Mouse (Mus musculus) small intestine, adult 2 months (tissue): ENCODE data around the gene Hsf2bp. TPM values are rescaled to one million over a fixed set of nuclear protein-coding genes. Genes with fewer than 3 reads are reported as not detected.

Source experiments
- H3K27ac ChIP-seq: fragments of 200-500 bp; 2 replicates; pipeline ENCODE4 v1.5.1; 2012; ENCODE audit warnings: low read depth, low read length, control low read depth, inconsistent platforms; ENCODE audit not compliant: insufficient read depth
- H3K27me3 ChIP-seq: fragments of 200-500 bp; 2 replicates; pipeline ENCODE4 v1.6.1; 2012; ENCODE audit warnings: mild to moderate bottlenecking, moderate library complexity, low read length, inconsistent platforms; ENCODE audit not compliant: control insufficient read depth, insufficient read depth
- H3K36me3 ChIP-seq: fragments of 200-500 bp; 2 replicates; pipeline ENCODE4 v1.6.1; 2012; ENCODE audit warnings: mild to moderate bottlenecking, low read length, control low read depth, inconsistent platforms; ENCODE audit not compliant: control insufficient read depth, insufficient read depth
- H3K4me1 ChIP-seq: fragments of 200-500 bp; 2 replicates; pipeline ENCODE4 v1.6.1; 2012; ENCODE audit warnings: low read length, inconsistent platforms, mixed read lengths; ENCODE audit not compliant: control insufficient read depth, insufficient read depth, insufficient read length
- H3K4me3 ChIP-seq: fragments of 200-500 bp; 2 replicates; pipeline ENCODE4 v1.5.1; 2012; ENCODE audit warnings: low read depth, mild to moderate bottlenecking, control low read depth, inconsistent platforms, low read length, moderate library complexity
- CTCF ChIP-seq: fragments of 200-500 bp; IDR thresholded peaks from 2 replicates; pipeline ENCODE4 v1.5.1; 2012; ENCODE audit warnings: low read depth, mild to moderate bottlenecking, control low read depth, inconsistent platforms, low read length, moderate library complexity, mixed read lengths; ENCODE audit not compliant: insufficient replicate concordance, insufficient read length; ENCODE audit errors: extremely low read depth
- POLR2A ChIP-seq: fragments of 200-500 bp; IDR thresholded peaks from 2 replicates; pipeline ENCODE4 v1.6.1; 2012; ENCODE audit warnings: low read depth, mild to moderate bottlenecking, control low read depth, inconsistent platforms, low read length, moderate library complexity
- WGBS: fragments of 180-500 bp; shearing (Covaris S2); methylation state at CpG from one replicate; pipeline ENCODE4 v1.1.7; 2018; 5-methylcytosine and 5-hydroxymethylcytosine counted together
- polyA plus RNA-seq: library from polyadenylated mRNA; depleted of rRNA; stranded (reverse); fragments of >200 nt; gene quantifications from 2 replicates; pipeline ENCODE4 v1.2.3, GENCODE M21; 2012

Hsf2bp gene
- polyA plus RNA-seq, 1 experiment, result 0.14 TPM

- TF ChIP-seq POLR2A (no peak), CTCF (no peak)
- Histone ChIP-seq H3K27me3 (no peaks in the 10 kb centered on the region), H3K4me3 (no peak overlapping the region), H3K27ac (no peak overlapping the region), H3K36me3 (no peaks in the 10 kb centered on the region), H3K4me1 (no peaks in the 10 kb centered on the region; the same call in 1 of the 2 replicates)
- WGBS, result 59% methylated on average over 5 of the region's 5 CpGs
These were observed 29.3 kb downstream of the Hsf2bp start for GRCm38 (mm10) chr17:32006800-32007199.

GRCm38 (mm10) chr17:32003251-32003650 lies 32.9 kb downstream of the Hsf2bp start:
- no peak for TF ChIP-seq POLR2A
- TF ChIP-seq CTCF, result no peak
- no peaks in the 10 kb centered on the region for H3K36me3 ChIP-seq
- H3K4me3 ChIP-seq, result no peak overlapping the region
- H3K4me1 ChIP-seq, result no peaks in the 10 kb centered on the region; the same call in 1 of the 2 replicates
- WGBS, result 89% methylated on average over 3 of the region's 3 CpGs
- no peaks in the 10 kb centered on the region for H3K27me3 ChIP-seq
- no peak overlapping the region for H3K27ac ChIP-seq

- no peaks in the 10 kb centered on the region for H3K27me3 ChIP-seq
- H3K4me3 ChIP-seq, result no peak overlapping the region
- H3K36me3 ChIP-seq, result no peaks in the 10 kb centered on the region
- 89% methylated on average over 1 of the region's 1 CpGs for WGBS
- TF ChIP-seq CTCF, result no peak
- TF ChIP-seq POLR2A, result no peak
- H3K4me1 ChIP-seq, result peaks cover 6% of the 10 kb centered on the region
- H3K27ac ChIP-seq, result no peak overlapping the region
These were observed 37.8 kb downstream of the Hsf2bp start for GRCm38 (mm10) chr17:31998351-31998750.

- Histone ChIP-seq H3K27me3 (no peaks in the 10 kb centered on the region), H3K36me3 (no peaks in the 10 kb centered on the region), H3K4me3 (no peak overlapping the region), H3K27ac (no peak overlapping the region), H3K4me1 (peaks cover 11% of the 10 kb centered on the region)
- WGBS, result 55% methylated on average over 4 of the region's 4 CpGs
- no peak for TF ChIP-seq POLR2A
- no peak for TF ChIP-seq CTCF
These were observed 39.8 kb downstream of the Hsf2bp start for GRCm38 (mm10) chr17:31996331-31996730.

- WGBS, result 32% methylated on average over 2 of the region's 2 CpGs
- Histone ChIP-seq H3K36me3 (no peaks in the 10 kb centered on the region), H3K27ac (no peak overlapping the region), H3K27me3 (no peaks in the 10 kb centered on the region), H3K4me1 (peaks cover 11% of the 10 kb centered on the region), H3K4me3 (no peak overlapping the region)
- TF ChIP-seq CTCF (no peak), POLR2A (no peak)
These were observed 40.4 kb downstream of the Hsf2bp start for GRCm38 (mm10) chr17:31995784-31996183.

- H3K4me1 ChIP-seq, result peaks cover 11% of the 10 kb centered on the region
- no peaks in the 10 kb centered on the region for H3K36me3 ChIP-seq
- H3K27me3 ChIP-seq, result no peaks in the 10 kb centered on the region
- H3K27ac ChIP-seq, result peak overlapping the region; percentile 20; the same call in 1 of the 2 replicates
- no peak overlapping the region for H3K4me3 ChIP-seq
- TF ChIP-seq POLR2A (no peak), CTCF (no peak)
These were observed 42.0 kb downstream of the Hsf2bp start for GRCm38 (mm10) chr17:31994132-31994531.

GRCm38 (mm10) chr17:31993354-31993753 lies 42.8 kb downstream of the Hsf2bp start:
- peak overlapping the region; percentile 20 for H3K27ac ChIP-seq

More at GRCm38 (mm10) chr17:31993354-31993753, 42.8 kb downstream of the Hsf2bp start:
- no peak overlapping the region for H3K4me3 ChIP-seq
- no peaks in the 10 kb centered on the region for H3K36me3 ChIP-seq
- WGBS, result 37% methylated on average over 1 of the region's 1 CpGs
- H3K27me3 ChIP-seq, result no peaks in the 10 kb centered on the region
- peaks cover 14% of the 10 kb centered on the region for H3K4me1 ChIP-seq
- TF ChIP-seq CTCF, result no peak
- TF ChIP-seq POLR2A, result no peak
